In genomic region chr2:163398770-163399169, GRCm38 (mm10) we compare ENCODE assay signal across 20 mouse cellular contexts. TPM values are rescaled to one million over a fixed set of nuclear protein-coding genes. Genes with fewer than 3 reads are reported as not detected.
DNase-seq lines count a peak whose midpoint lies in the region; ATAC-seq lines count a peak whose summit lies in the region.
"Had no signal": no experiment of that assay in that cellular context is flagged by ENCODE, and none has a peak within 500 bp of the region (broad histone marks: within the 10 kb centered on the region; RNA-seq: fewer than 3 reads in every experiment).

No protein-coding gene starts in this region.

- 86% methylated on average over 4 of the region's 4 CpGs for WGBS in forebrain, embryonic 10.5 days
- 87% methylated on average over 4 of the region's 4 CpGs for WGBS in forebrain, embryonic 14.5 days
- WGBS in kidney, embryonic 15.5 days, result 71% methylated on average over 4 of the region's 4 CpGs
- 79% methylated on average over 4 of the region's 4 CpGs for WGBS in kidney, embryonic 16.5 days
- 42% methylated on average over 4 of the region's 4 CpGs for WGBS in heart, embryonic 15.5 days
- WGBS in stomach, embryonic 14.5 days, result 70% methylated on average over 4 of the region's 4 CpGs

- no peaks in the 10 kb centered on the region for H3K9me3 ChIP-seq in forebrain, embryonic 10.5 days
- H3K9me3 ChIP-seq in forebrain, embryonic 14.5 days (replicated peaks; ENCODE audit: control insufficient read depth, low read length), result no peaks in the 10 kb centered on the region
- H3K9me3 ChIP-seq in kidney, embryonic 15.5 days (replicated peaks), result no peaks in the 10 kb centered on the region
- H3K9me3 ChIP-seq in kidney, embryonic 16.5 days (ENCODE audit: low read length), result no peaks in the 10 kb centered on the region
- no peaks in the 10 kb centered on the region for H3K9me3 ChIP-seq in heart, embryonic 15.5 days (replicated peaks)
- H3K9me3 ChIP-seq in stomach, embryonic 14.5 days (ENCODE audit: control insufficient read depth, low read depth, low read length), result no peaks in the 10 kb centered on the region
- H3K9me3 ChIP-seq: neural tube, embryonic 13.5 days had no signal

- H3K9ac ChIP-seq in forebrain, embryonic 14.5 days (ENCODE audit: low read length), result no peak overlapping the region
- H3K9ac ChIP-seq in kidney, embryonic 15.5 days, result no peak overlapping the region
- H3K9ac ChIP-seq in kidney, embryonic 16.5 days (replicated peaks; ENCODE audit: low read length), result no peak overlapping the region
- peak overlapping the region; percentile 31 for H3K9ac ChIP-seq in heart, embryonic 15.5 days
- no peak overlapping the region for H3K9ac ChIP-seq in stomach, embryonic 14.5 days (replicated peaks; ENCODE audit: low read depth, low read length)
- H3K9ac ChIP-seq: liver, embryonic 14.5 days; neural tube, embryonic 13.5 days had no signal

- peaks cover 15% of the 10 kb centered on the region for H3K4me1 ChIP-seq in forebrain, embryonic 10.5 days
- no peaks in the 10 kb centered on the region for H3K4me1 ChIP-seq in forebrain, embryonic 14.5 days (ENCODE audit: control insufficient read depth, insufficient read depth, low read length)
- peaks cover 21% of the 10 kb centered on the region for H3K4me1 ChIP-seq in kidney, embryonic 15.5 days
- peaks cover 13% of the 10 kb centered on the region; the same call in 1 of the 2 replicates for H3K4me1 ChIP-seq in kidney, embryonic 16.5 days (ENCODE audit: insufficient read depth, low read length)
- H3K4me1 ChIP-seq in heart, embryonic 15.5 days (replicated peaks), result peaks cover 23% of the 10 kb centered on the region
- peaks cover 7% of the 10 kb centered on the region; the same call in 1 of the 2 replicates for H3K4me1 ChIP-seq in stomach, embryonic 14.5 days (ENCODE audit: control insufficient read depth, insufficient read depth, low read length)
- H3K4me1 ChIP-seq: neural tube, embryonic 13.5 days had no signal

- no peaks in the 10 kb centered on the region for H3K36me3 ChIP-seq in forebrain, embryonic 10.5 days (replicated peaks)
- no peaks in the 10 kb centered on the region for H3K36me3 ChIP-seq in forebrain, embryonic 14.5 days (ENCODE audit: control insufficient read depth, insufficient read depth, low read length)
- H3K36me3 ChIP-seq in kidney, embryonic 15.5 days, result no peaks in the 10 kb centered on the region
- H3K36me3 ChIP-seq in kidney, embryonic 16.5 days (ENCODE audit: insufficient read depth, low read length), result no peaks in the 10 kb centered on the region
- H3K36me3 ChIP-seq in heart, embryonic 15.5 days, result no peaks in the 10 kb centered on the region
- H3K36me3 ChIP-seq in stomach, embryonic 14.5 days (ENCODE audit: control insufficient read depth, insufficient read depth, low read length), result no peaks in the 10 kb centered on the region
- H3K36me3 ChIP-seq: neural tube, embryonic 13.5 days had no signal

- 0 out of 2 replicates have a peak, but pooled peaks cover 4% of the 10 kb centered on the region for H3K27me3 ChIP-seq in forebrain, embryonic 10.5 days (ENCODE audit: poor library complexity, severe bottlenecking)
- no peaks in the 10 kb centered on the region for H3K27me3 ChIP-seq in forebrain, embryonic 14.5 days (replicated peaks; ENCODE audit: control insufficient read depth, insufficient read depth, low read length)
- no peaks in the 10 kb centered on the region for H3K27me3 ChIP-seq in kidney, embryonic 15.5 days
- no peaks in the 10 kb centered on the region for H3K27me3 ChIP-seq in kidney, embryonic 16.5 days (ENCODE audit: insufficient read depth, low read length)
- no peaks in the 10 kb centered on the region for H3K27me3 ChIP-seq in heart, embryonic 15.5 days
- no peaks in the 10 kb centered on the region for H3K27me3 ChIP-seq in stomach, embryonic 14.5 days (ENCODE audit: control insufficient read depth, insufficient read depth, low read length)
- H3K27me3 ChIP-seq: neural tube, embryonic 13.5 days; Patski had no signal

- H3K4me2 ChIP-seq in forebrain, embryonic 14.5 days (ENCODE audit: low read length), result no peak overlapping the region
- H3K4me2 ChIP-seq in kidney, embryonic 15.5 days, result no peak overlapping the region
- H3K4me2 ChIP-seq in kidney, embryonic 16.5 days (replicated peaks; ENCODE audit: low read depth, low read length), result no peak overlapping the region
- peak overlapping the region; percentile 61 for H3K4me2 ChIP-seq in heart, embryonic 15.5 days
- no peak overlapping the region; the same call in 1 of the 2 replicates for H3K4me2 ChIP-seq in stomach, embryonic 14.5 days (replicated peaks; ENCODE audit: low read depth, low read length)
- H3K4me2 ChIP-seq: neural tube, embryonic 13.5 days had no signal

- H3K27ac ChIP-seq in forebrain, embryonic 10.5 days, result 0 out of 2 replicates have a peak overlapping the region, but pooled peaks have one; percentile 76
- H3K27ac ChIP-seq in forebrain, embryonic 14.5 days (ENCODE audit: low read depth, low read length), result no peak overlapping the region
- H3K27ac ChIP-seq in kidney, embryonic 15.5 days, result peak overlapping the region; percentile 72; the same call in 1 of the 2 replicates
- H3K27ac ChIP-seq in kidney, embryonic 16.5 days (ENCODE audit: low read length), result no peak overlapping the region
- H3K27ac ChIP-seq in heart, embryonic 15.5 days, result peak overlapping the region; percentile 97
- peak overlapping the region; percentile 68; the same call in 1 of the 2 replicates for H3K27ac ChIP-seq in stomach, embryonic 14.5 days (ENCODE audit: low read length)
- H3K27ac ChIP-seq: liver, embryonic 14.5 days; neural tube, embryonic 13.5 days had no signal

- H3K4me3 ChIP-seq in forebrain, embryonic 10.5 days, result no peak overlapping the region
- H3K4me3 ChIP-seq in forebrain, embryonic 14.5 days (ENCODE audit: low read depth, low read length), result no peak overlapping the region
- no peak overlapping the region for H3K4me3 ChIP-seq in kidney, embryonic 15.5 days (replicated peaks)
- no peak overlapping the region for H3K4me3 ChIP-seq in kidney, embryonic 16.5 days (ENCODE audit: low read length)
- peak overlapping the region; percentile 63; the same call in 1 of the 2 replicates for H3K4me3 ChIP-seq in heart, embryonic 15.5 days
- H3K4me3 ChIP-seq in stomach, embryonic 14.5 days (ENCODE audit: low read depth, low read length), result no peak overlapping the region
- H3K4me3 ChIP-seq: neural tube, embryonic 13.5 days had no signal

- DNase-seq in forebrain, embryonic 10.5 days (ENCODE audit: extremely low spot score, low spot score), result no peak
- DNase-seq in forebrain, embryonic 14.5 days (ENCODE audit: low spot score), result no peak
- DNase-seq in adrenal gland, adult 2 months, result no peak
- no peak for DNase-seq in urinary bladder, postnatal 36 days (ENCODE audit: low spot score in 2 of 2)
- DNase-seq: cerebellum, adult 8-10 months; kidney, postnatal 36 days; left cerebral cortex, postnatal 4 days; retina, postnatal 1 day; spleen, adult 18-20 months; thymus, adult 2 months had no signal

- ATAC-seq in forebrain, embryonic 14.5 days, result no peak
- ATAC-seq in kidney, embryonic 15.5 days (replicated peaks; ENCODE audit: low FRiP score), result no peak
- no peak for ATAC-seq in kidney, embryonic 16.5 days (ENCODE audit: low FRiP score, low TSS enrichment)
- no peak for ATAC-seq in heart, embryonic 15.5 days (replicated peaks; ENCODE audit: insufficient number of reproducible peaks, insufficient read depth, low FRiP score, low read depth)
- ATAC-seq in stomach, embryonic 14.5 days (ENCODE audit: insufficient number of reproducible peaks, insufficient read depth, low FRiP score, low read depth), result no peak
- ATAC-seq: Patski had no signal

RNA-seq across cellular contexts. Expression of gene Jph2, which starts 1.0 kb away (rescaled TPM):
- 0.34 and 0.47 TPM in 2 replicates for polyA plus RNA-seq in forebrain, embryonic 10.5 days (2016; fragmentation: Nextera tagmentation; extraction: Ambion mirVana)
- polyA plus RNA-seq in forebrain, embryonic 14.5 days (2014; fragmentation: Nextera tagmentation; extraction: Ambion mirVana), result 0.08 and 0.15 TPM in 2 replicates
- polyA plus RNA-seq in kidney, embryonic 15.5 days (2015; fragmentation: Nextera tagmentation; extraction: Ambion mirVana), result 2.5 and 4.2 TPM in 2 replicates
- polyA plus RNA-seq in kidney, embryonic 16.5 days (2015; fragmentation: Nextera tagmentation; extraction: Ambion mirVana), result 2.8 and 3.3 TPM in 2 replicates
- 41.0 and 47.7 TPM in 2 replicates for polyA plus RNA-seq in heart, embryonic 15.5 days (2015; fragmentation: Nextera tagmentation; extraction: Ambion mirVana)
- polyA plus RNA-seq in stomach, embryonic 14.5 days (2014; fragmentation: Nextera tagmentation; extraction: Ambion mirVana), result 6.5 and 6.7 TPM in 2 replicates
- 1 to 10 TPM; 3.1 to 6.2 TPM for total RNA-seq in adrenal gland, adult 2 months (2021)
- polyA plus RNA-seq in adrenal gland, adult 2 months (2012; rRNA removed), result 8.2 and 8.3 TPM in 2 replicates
- total RNA-seq: CH12.LX; granulocyte monocyte progenitor cell, adult 5-6 weeks; megakaryocyte, adult 5-6 weeks had no signal

RNA-seq across cellular contexts. Expression of gene Oser1, which starts 25.7 kb away (rescaled TPM):
- 86.8 and 95.5 TPM in 2 replicates for polyA plus RNA-seq in forebrain, embryonic 10.5 days (2016; fragmentation: Nextera tagmentation; extraction: Ambion mirVana)
- polyA plus RNA-seq in forebrain, embryonic 14.5 days (2014; fragmentation: Nextera tagmentation; extraction: Ambion mirVana), result 83.6 and 90.3 TPM in 2 replicates
- 87.0 and 87.3 TPM in 2 replicates for polyA plus RNA-seq in kidney, embryonic 15.5 days (2015; fragmentation: Nextera tagmentation; extraction: Ambion mirVana)
- polyA plus RNA-seq in kidney, embryonic 16.5 days (2015; fragmentation: Nextera tagmentation; extraction: Ambion mirVana), result 95.6 and 99.2 TPM in 2 replicates
- polyA plus RNA-seq in heart, embryonic 15.5 days (2015; fragmentation: Nextera tagmentation; extraction: Ambion mirVana), result 47.5 and 55.9 TPM in 2 replicates
- polyA plus RNA-seq in stomach, embryonic 14.5 days (2014; fragmentation: Nextera tagmentation; extraction: Ambion mirVana), result 84.9 and 89.2 TPM in 2 replicates
- total RNA-seq in adrenal gland, adult 2 months (2021), result 10 to 100 TPM; 29.2 to 49.2 TPM
- 3.0 TPM in 2 replicates for polyA plus RNA-seq in adrenal gland, adult 2 months (2012; rRNA removed)

RNA-seq across cellular contexts. Expression of gene Gdap1l1, which starts 39.5 kb away (rescaled TPM):
- 10.0 and 11.8 TPM in 2 replicates for polyA plus RNA-seq in forebrain, embryonic 10.5 days (2016; fragmentation: Nextera tagmentation; extraction: Ambion mirVana)
- 107 and 113 TPM in 2 replicates for polyA plus RNA-seq in forebrain, embryonic 14.5 days (2014; fragmentation: Nextera tagmentation; extraction: Ambion mirVana)
- 1.2 and 2.8 TPM in 2 replicates for polyA plus RNA-seq in kidney, embryonic 15.5 days (2015; fragmentation: Nextera tagmentation; extraction: Ambion mirVana)
- 0.91 and 2.2 TPM in 2 replicates for polyA plus RNA-seq in kidney, embryonic 16.5 days (2015; fragmentation: Nextera tagmentation; extraction: Ambion mirVana)
- 0.18 and 1.5 TPM in 2 replicates for polyA plus RNA-seq in heart, embryonic 15.5 days (2015; fragmentation: Nextera tagmentation; extraction: Ambion mirVana)
- 5.3 and 8.4 TPM in 2 replicates for polyA plus RNA-seq in stomach, embryonic 14.5 days (2014; fragmentation: Nextera tagmentation; extraction: Ambion mirVana)
- 1 to 10 TPM; 2.2 to 4.2 TPM for total RNA-seq in adrenal gland, adult 2 months (2021)
- polyA plus RNA-seq in adrenal gland, adult 2 months (2012; rRNA removed), result 6.5 and 8.7 TPM in 2 replicates
- total RNA-seq: CH12.LX; granulocyte monocyte progenitor cell, adult 5-6 weeks; megakaryocyte, adult 5-6 weeks had no signal

Comparison
In these comparisons a context has a peak if more than half of its experiments do, and no peak if none do; other contexts are left out.
1. H3K27ac ChIP-seq: peak in forebrain, embryonic 10.5 days (single experiment), kidney, embryonic 15.5 days (single experiment), heart, embryonic 15.5 days (single experiment) and stomach, embryonic 14.5 days (single experiment); none in forebrain, embryonic 14.5 days (single experiment) and kidney, embryonic 16.5 days (single experiment).
2. RNA of gene Oser1, which starts 25.7 kb away (polyA plus RNA-seq): 95.6 to 99.2 TPM in kidney, embryonic 16.5 days, 87.0 to 87.3 TPM in kidney, embryonic 15.5 days, 86.8 to 95.5 TPM in forebrain, embryonic 10.5 days, 84.9 to 89.2 TPM in stomach, embryonic 14.5 days, 83.6 to 90.3 TPM in forebrain, embryonic 14.5 days and 47.5 to 55.9 TPM in heart, embryonic 15.5 days; 3.0 TPM in adrenal gland, adult 2 months; every median in the first group is over 10 times any median in the second.